Mouse (Mus musculus): ENCODE measurements at regions not wholly inside any gene's neighbourhood (a gene's known extent, or its start where the extent isn't known, plus 50 kb on each side); places are given as distances from the start of the nearest gene placed in this dataset.

- no peak for DNase-seq (ENCODE audit: low spot score in 2 of 2)
Measured at GRCm38 (mm10) chr8:126751416-126752140, 157.8 kb upstream of the Irf2bp2 start.

DNA sequence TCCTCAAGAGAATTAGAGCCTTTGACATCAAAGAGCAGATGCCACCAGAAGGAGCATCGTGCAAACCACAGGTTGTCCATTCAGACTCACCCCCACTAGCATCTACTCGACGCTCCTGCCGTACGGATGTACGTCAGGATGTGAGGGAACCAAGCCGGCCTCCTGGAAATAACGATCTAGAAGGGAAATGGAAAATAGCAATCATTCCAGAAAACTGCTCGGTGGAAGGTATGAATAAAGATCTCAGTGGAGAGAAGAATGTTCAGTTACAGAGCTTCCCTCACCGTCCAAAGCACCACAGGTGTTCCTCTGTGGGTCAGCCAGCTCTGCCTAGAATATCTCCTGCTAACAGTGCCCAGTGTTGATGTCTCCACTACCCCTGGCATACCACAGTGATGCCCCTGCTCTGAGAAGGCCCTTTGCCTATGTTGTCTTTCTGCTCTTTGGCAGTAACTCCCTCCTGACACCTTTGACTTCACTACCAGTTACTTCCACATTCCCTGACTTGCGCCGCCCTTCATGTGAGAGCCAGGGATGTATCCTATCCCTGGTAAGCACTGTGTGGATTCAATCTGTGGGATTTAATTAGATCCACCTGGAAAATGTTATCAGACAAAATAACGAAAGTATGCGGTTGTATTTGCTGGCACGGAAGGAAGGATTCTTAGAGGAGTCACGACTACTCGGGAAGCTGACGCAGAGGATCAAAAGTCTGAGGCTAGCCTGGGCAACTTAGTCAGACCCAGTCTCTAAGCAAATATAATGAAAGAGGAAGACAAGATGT lies 152.4 kb upstream of the Irf2bp2 start:
- no peak for DNase-seq (ENCODE audit: low spot score in 2 of 2)

DNA sequence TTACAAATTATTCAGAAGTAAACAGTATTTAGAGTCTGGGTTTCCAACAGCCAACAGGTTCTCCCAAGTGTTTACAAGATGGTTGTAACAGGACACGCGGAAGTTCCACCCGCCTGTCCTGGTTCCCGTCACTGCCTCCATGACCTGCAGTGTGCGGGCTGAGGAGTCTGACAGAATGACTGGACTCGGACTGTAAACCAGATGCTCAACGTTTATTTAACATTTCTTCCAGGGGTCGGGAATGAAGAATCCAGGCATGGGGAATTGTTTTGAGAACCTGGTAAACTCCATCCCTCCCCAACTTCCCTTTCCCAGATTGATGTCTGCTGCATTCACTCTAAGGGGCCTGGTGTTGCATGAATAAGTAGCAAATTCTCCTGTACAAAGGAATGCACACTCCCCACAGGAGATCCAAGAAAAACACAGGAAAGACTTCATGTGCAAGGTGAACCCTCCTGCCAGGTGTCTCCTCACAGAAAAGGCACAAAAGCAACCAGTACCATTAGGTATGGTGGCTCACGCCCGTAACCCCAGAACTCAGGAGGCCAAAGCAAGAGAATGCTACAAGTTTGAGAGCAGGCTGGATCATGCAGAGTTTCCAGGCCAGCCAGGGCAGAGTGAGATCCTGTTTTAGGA lies 151.1 kb upstream of the Irf2bp2 start:
- DNase-seq (ENCODE audit: low spot score in 2 of 2) = no peak

GRCm38 (mm10) chr8:126743296-126743695 lies 149.5 kb upstream of the Irf2bp2 start:
- no peak for DNase-seq (ENCODE audit: low spot score in 2 of 2)

- no peak for DNase-seq (ENCODE audit: low spot score in 2 of 2)
Measured at GRCm38 (mm10) chr8:126742081-126742480, 148.3 kb upstream of the Irf2bp2 start.

- DNase-seq (ENCODE audit: low spot score in 2 of 2) = no peak
Measured at GRCm38 (mm10) chr8:126741031-126741430, 147.2 kb upstream of the Irf2bp2 start.

DNA sequence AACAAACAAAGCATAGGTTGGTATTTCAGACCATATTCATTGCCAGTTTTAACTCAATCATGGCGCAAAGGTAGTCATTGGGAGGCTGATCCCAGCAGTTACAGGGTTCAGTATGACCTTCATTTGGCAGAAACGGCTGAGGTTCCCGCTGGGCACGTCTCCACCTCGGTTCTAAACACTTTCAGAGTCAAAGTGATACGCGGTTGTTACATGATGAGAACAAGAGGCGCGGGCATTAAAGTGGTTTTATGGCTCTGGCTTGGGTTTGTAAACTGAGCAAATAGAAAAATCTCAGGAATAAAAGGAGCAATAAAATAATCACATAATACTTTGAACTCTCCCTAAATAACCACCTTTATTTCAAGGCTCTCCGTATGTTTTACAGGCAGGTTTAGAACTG lies 146.0 kb upstream of the Irf2bp2 start:
- no peak for DNase-seq (ENCODE audit: low spot score in 2 of 2)

DNA sequence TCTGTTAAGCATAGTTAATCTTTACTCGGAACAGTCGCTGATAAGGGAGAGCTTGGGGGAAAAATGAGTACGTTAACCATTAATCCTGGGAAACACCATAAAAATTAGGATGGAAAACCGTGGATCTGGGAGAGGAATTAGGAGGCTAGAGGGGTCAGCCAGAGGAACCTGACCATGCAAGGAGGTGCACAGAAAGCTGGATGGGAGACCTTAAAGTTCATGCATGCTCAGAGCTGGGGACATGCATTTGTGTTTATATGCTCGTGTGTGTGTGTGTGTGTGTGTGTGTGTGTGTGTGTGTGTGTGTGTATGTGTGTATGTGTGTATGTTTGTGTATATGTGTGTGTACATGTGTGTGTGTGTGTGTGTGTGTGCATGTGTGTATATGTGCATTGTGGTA lies 143.2 kb upstream of the Irf2bp2 start:
- no peak for DNase-seq (ENCODE audit: low spot score in 2 of 2)

GRCm38 (mm10) chr8:126736441-126736962 lies 142.7 kb upstream of the Irf2bp2 start:
- peak; percentile 44 to 45 for DNase-seq (ENCODE audit: low spot score in 2 of 2)

DNA sequence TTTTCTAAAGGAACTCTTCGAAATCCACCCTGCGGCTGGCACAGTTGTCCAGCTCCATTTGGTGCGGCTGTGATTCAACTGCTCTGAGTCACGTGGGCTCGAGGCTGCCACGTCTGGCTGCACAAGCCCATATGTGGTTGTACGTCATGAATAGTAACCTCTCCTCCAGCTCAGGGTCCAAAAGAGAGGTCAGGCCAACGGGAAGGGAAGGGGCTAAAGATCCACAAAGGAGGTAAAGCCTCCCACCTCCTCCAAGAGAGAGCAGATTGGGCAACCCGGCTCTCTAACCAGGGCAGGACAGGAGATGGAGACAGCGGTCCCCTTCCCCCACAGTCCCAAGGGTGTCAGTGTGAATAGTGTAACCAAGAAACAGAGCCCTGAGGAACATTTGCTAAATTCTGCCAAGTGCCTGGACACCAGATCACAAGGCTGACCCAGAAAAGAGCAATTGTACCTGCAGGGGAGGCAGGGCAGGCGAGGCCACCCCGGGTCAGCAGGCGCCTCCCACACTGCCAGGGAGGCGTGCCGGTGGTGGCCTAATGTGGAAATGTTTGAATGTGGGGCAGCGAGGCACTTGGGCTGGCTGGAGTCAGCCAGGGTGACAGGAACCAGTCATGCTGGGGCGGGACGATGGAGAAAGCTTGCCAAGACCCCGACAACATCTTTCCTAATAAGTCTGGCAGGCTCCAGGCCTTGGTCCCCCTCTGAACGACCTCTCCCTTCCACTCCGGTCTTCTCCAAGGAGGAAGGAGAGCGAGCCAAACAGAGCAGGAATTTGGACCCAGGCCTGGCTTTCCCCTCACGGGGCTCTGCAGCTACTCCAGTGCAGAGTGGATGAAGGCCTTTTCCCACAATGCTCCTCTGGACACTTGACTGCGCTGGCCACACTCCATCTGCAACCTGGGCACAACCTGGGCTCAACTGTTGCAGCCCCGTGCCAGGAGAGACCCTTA lies 142.0 kb upstream of the Irf2bp2 start:
- DNase-seq (ENCODE audit: low spot score in 2 of 2) = peak; percentile 88 to 94

DNA sequence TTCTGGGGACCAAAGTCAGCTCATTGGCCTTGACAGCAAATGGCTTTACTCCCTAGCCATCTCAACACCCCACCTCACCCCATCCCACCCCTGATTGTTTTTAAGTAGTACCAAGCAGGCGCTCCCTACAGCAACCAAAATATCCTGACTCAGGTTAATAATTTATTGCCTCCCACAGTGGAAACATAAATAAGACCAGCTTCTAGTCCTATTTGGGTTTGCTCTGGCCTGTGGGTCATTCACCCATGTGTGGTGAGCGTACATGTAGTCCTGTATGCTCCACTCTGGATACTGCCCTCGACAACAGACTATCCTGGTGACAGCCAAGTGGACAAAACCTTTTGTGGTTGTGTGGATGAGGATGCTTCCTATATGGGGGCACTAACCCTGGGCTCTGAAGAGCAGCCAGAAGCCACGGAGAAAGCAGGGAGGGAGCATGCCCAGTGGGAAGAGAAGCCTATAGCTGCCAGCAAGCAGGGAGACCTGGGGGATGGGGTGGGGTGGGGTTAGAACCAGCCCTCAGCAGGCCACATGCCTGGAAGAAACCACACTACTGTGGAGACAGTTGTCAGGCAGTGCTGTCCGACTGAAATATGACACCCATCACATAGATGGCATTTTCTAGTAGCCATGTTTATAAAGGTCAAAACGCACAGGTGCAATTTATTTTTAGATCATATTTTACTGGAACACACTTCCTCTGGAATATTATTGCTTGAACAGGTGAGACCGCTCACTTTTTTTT lies 141.1 kb upstream of the Irf2bp2 start:
- DNase-seq (ENCODE audit: low spot score in 2 of 2) = no peak

- DNase-seq (ENCODE audit: low spot score in 2 of 2) = no peak
Measured at GRCm38 (mm10) chr8:126733779-126734178, 140.0 kb upstream of the Irf2bp2 start.

GRCm38 (mm10) chr8:126733307-126733706 lies 139.5 kb upstream of the Irf2bp2 start:
- no peak for DNase-seq (ENCODE audit: low spot score in 2 of 2)

DNA sequence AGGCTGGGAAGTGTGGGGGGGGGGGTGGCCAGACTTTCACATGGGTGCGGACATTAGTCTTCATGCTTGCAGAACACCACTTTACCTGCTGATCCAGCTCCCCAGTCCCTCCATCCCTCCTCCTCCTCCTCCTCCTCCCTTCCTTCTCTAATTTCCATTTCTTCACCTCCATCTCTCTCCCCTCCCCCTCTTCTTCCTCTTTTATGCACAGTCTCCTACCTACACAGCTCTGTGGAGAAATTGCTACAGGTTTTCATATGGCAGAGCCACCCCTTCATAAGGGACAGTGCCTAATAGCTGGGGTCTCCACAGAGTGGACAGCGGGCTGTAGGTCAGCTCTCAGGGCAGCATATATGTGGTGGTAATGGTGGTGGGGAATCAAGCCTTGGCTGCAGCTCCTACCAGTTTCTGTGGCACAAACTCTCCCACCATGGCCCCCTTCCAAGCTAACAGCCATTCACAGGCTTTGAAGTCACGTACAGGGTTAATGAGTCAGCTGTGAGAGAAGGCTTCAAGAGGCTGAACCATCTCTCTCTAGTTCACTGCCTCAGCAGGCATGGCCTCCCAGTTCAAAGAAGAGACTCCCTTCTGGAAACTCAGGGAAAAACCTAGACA lies 136.3 kb upstream of the Irf2bp2 start:
- no peak for DNase-seq (ENCODE audit: low spot score in 2 of 2)

- no peak for DNase-seq (ENCODE audit: low spot score in 2 of 2)
Measured at GRCm38 (mm10) chr8:126728987-126729632, 135.3 kb upstream of the Irf2bp2 start.

- no peak for DNase-seq (ENCODE audit: low spot score in 2 of 2)
Measured at GRCm38 (mm10) chr8:126728135-126728534, 134.3 kb upstream of the Irf2bp2 start.

DNA sequence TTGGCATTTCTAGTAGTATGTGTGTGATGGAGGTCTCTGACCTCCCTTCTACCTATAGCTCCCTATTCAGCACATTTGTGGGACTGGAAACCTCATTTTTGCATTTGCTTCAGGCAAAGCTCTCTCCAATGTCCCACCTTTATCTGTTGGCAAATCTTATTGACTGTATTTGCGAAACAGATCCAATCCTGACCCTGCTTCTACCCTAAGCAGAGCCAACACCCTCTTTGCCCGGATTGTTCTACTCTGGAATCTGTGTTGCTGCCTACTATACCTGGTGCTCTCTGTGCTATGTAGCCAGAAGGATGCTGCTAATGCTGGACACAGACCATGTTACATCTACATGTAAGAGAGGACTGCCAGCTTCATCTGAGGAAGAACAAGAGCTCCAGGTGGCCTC lies 133.3 kb upstream of the Irf2bp2 start:
- DNase-seq (ENCODE audit: low spot score in 2 of 2) = no peak

DNA sequence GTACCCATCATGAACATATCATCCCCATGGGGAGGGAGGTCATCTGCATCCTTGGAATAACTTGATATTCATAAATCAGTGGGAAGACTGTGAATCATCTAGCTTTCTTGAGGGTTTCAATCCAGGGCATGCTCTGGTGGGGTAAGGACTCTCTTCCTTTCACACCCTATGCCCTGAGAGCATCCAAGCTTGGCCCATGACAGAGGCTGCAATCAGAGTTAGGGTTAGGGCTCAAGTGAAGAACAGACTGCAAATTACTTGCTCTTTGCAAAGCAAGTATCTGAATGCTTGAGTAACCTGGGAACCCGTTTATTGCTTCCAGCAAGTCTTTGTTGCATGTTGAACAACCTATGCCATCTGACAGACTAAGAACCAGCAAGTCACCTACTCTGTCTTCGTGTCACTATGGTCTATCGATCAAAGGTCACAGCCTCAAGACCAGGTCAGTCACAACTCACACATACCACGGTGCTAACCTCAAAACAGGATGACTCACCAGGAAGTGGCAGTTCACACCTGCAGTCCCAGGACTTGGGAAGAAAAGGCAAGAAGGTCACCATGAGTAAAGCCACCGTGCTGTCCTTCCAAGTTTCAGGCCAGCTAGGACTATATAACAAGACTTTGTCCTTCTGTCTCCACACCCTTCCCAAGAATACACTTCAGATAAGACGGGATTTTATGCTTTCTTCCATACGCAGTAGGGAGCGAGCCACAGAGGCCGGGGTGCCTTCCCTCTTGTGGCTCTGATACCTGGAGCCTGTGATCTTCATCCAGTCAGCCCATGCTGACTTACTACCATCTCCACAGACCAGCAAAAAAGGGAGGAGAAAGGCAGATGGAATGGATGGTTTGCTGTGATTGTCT lies 129.7 kb upstream of the Irf2bp2 start:
- no peak for DNase-seq (ENCODE audit: low spot score in 2 of 2)
